ENCODE assay signal across 10 mouse cellular contexts in the genomic region with DNA sequence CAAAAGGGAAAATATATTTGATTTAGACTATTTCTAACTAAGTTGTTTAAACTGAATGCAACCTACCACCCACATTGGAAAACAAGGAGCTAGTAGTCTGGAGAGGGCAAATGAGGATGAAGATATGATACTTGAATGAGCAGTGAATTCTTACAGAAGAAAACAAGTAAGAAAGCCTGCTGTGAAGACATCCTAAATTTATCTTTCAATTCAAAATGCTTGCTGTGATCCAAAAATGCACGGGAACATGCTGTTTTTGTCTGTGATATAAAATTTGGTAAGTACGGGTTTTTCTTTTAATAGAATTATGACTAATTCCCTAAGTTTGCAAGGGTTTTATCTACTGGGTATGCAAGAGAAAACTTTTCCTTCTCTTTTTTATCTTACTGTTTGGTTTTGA.
"Had no signal": no experiment of that assay in that cellular context is flagged by ENCODE, and none has a peak within 500 bp of the region (broad histone marks: within the 10 kb centered on the region; RNA-seq: fewer than 3 reads in every experiment).

No protein-coding gene starts in this region.

- DNase-seq: kidney, adult 2 months; kidney, postnatal 14 days; layer of hippocampus, postnatal 36 days; lung, embryonic 14.5 days; thymus, postnatal 4 days had no signal

- H3K27ac ChIP-seq: kidney, embryonic 15.5 days; limb, embryonic 15.5 days; liver, embryonic 12.5 days; midbrain, embryonic 13.5 days; stomach, embryonic 15.5 days had no signal

- H3K4me3 ChIP-seq: kidney, embryonic 15.5 days; limb, embryonic 15.5 days; liver, embryonic 12.5 days; midbrain, embryonic 13.5 days; stomach, embryonic 15.5 days had no signal
